Mouse (Mus musculus) neural tube, embryonic 13.5 days (tissue): Measurements from ENCODE around the gene Thoc3. TPM values are rescaled to one million over a fixed set of nuclear protein-coding genes. Genes with fewer than 3 reads are reported as not detected.

Experiments
- ATAC-seq: fragments of 200-750 bp; cut with Nextera tagmentation; 2 replicates; pipeline ENCODE4 v1.8.0; 2017; ENCODE audit warnings: low read depth, mild to moderate bottlenecking, moderate TSS enrichment, moderate library complexity
- H3K27ac ChIP-seq: fragments of 300-500 bp; sonication (generic); replicated peaks from 2 replicates; pipeline ENCODE4 v1.5.1; 2015; ENCODE audit warnings: moderate library complexity, mild to moderate bottlenecking, inconsistent platforms
- H3K27me3 ChIP-seq: fragments of 300-500 bp; sonication (generic); 2 replicates; pipeline ENCODE4 v1.6.1; 2015; ENCODE audit warnings: mild to moderate bottlenecking, inconsistent platforms
- H3K36me3 ChIP-seq: fragments of 300-500 bp; sonication (generic); 2 replicates; pipeline ENCODE4 v1.6.1; 2015; ENCODE audit warnings: mild to moderate bottlenecking, inconsistent platforms
- H3K4me1 ChIP-seq: fragments of 300-500 bp; sonication (generic); replicated peaks from 2 replicates; pipeline ENCODE4 v1.6.1; 2015; ENCODE audit warnings: inconsistent platforms
- H3K4me2 ChIP-seq: fragments of 300-500 bp; sonication (generic); 2 replicates; pipeline ENCODE4 v1.6.1; 2015; ENCODE audit warnings: inconsistent platforms, mild to moderate bottlenecking, moderate library complexity
- H3K4me3 ChIP-seq: fragments of 300-500 bp; sonication (generic); 2 replicates; pipeline ENCODE4 v1.5.1; 2015; ENCODE audit warnings: mild to moderate bottlenecking, inconsistent platforms
- H3K9ac ChIP-seq: fragments of 300-500 bp; sonication (generic); 2 replicates; pipeline ENCODE4 v1.6.1; 2015; ENCODE audit warnings: moderate library complexity, mild to moderate bottlenecking, inconsistent platforms
- H3K9me3 ChIP-seq: fragments of 300-500 bp; sonication (generic); 2 replicates; pipeline ENCODE4 v1.6.1; 2016; ENCODE audit warnings: inconsistent platforms
- WGBS: fragments of 180-500 bp; shearing (Covaris S2); methylation state at CpG from one replicate; pipeline ENCODE4 v1.1.7; 2015; 5-methylcytosine and 5-hydroxymethylcytosine counted together
- polyA plus RNA-seq: library from polyadenylated mRNA; unstranded; fragments of >200 nt; fragmentation: Nextera tagmentation; extraction: Ambion mirVana; gene quantifications from 2 replicates; pipeline ENCODE4 v1.2.1, GENCODE M21; 2015

Gene Thoc3
- polyA plus RNA-seq, 1 experiment from 2014 or later = 89.6 TPM

DNA sequence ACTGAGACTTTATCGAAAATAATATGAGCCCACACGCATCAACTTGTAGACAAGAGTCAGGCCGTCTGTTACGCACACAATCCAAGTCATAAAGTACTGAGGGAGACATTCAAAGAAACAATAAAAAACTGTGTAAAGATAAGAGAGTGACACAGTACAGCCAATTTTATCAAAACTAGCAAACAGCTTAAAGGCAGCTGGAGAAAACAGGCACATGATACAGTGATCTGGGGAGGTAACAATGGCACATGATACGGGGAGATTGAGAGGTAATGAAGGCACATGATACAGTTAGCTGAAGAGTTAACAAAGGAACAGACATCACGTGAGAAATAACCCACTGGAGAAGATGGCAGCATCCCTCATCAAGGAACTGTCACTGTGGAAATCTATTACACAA, 31.6 kb downstream of the Thoc3 start:
- Histone ChIP-seq H3K27me3 (no peaks in the 10 kb centered on the region), H3K4me1 (no peaks in the 10 kb centered on the region), H3K4me3 (no peak overlapping the region), H3K4me2 (no peak overlapping the region), H3K9ac (no peak overlapping the region), H3K27ac (no peak overlapping the region), H3K36me3 (no peaks in the 10 kb centered on the region), H3K9me3 (no peaks in the 10 kb centered on the region)
- WGBS = 88% methylated on average over 6 of the region's 6 CpGs
- no peak for ATAC-seq

DNA sequence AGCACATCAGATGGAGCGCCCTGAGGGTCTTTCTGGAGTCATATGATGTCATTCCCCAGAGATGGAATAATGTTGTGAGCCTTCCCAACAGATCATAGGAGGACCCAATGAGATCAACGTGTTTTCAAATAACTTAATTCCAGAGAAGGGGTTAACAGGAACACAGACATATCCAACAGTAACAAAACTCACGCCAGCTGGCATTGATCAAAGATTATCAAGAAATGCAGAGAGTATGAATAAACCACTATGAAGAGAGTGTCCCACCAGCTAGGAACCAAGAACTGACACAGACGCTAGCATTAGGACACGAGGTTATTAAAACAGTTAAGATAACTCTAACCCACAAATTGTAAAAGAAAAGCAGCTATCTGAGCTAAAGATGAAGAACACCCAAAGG, 32.0 kb downstream of the Thoc3 start:
- H3K9ac ChIP-seq = no peak overlapping the region
- 85% methylated on average over 5 of the region's 5 CpGs for WGBS

DNA sequence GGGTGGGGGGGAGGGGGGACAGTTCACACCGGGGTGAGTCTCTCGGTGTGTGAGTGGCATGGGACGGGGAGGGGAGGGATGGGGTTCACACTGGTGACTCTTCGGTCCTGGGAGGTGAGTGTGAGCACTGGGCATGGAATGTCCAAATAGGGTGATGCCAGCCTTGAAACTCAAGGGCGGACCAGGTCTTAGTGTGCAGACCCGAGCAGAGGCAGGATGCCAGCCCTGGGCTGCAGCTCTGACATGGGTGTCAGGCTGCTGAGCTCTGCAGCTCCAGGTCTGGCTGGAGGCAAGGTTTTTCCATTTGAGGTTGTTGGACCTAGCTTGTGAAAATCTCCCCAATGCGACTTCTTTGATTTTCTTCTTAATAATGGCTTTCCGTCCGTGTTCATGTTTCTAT, 37.5 kb downstream of the Thoc3 start:
- ATAC-seq = no peak
- H3K36me3 ChIP-seq = no peaks in the 10 kb centered on the region
- H3K4me1 ChIP-seq = no peaks in the 10 kb centered on the region
- H3K4me3 ChIP-seq = no peak overlapping the region
- no peaks in the 10 kb centered on the region for H3K9me3 ChIP-seq
- whole genome bisulfite sequencing = 82% methylated on average over 9 of the region's 9 CpGs
- H3K4me2 ChIP-seq = no peak overlapping the region
- no peak overlapping the region for H3K27ac ChIP-seq
- no peak overlapping the region for H3K9ac ChIP-seq
- H3K27me3 ChIP-seq = no peaks in the 10 kb centered on the region

More for the DNA sequence above, 32.0 kb downstream of the Thoc3 start:
- H3K4me3 ChIP-seq = no peak overlapping the region
- no peaks in the 10 kb centered on the region for H3K4me1 ChIP-seq
- H3K27ac ChIP-seq = no peak overlapping the region
- H3K9me3 ChIP-seq = no peaks in the 10 kb centered on the region
- no peak overlapping the region for H3K4me2 ChIP-seq
- no peak for ATAC-seq
- H3K27me3 ChIP-seq = no peaks in the 10 kb centered on the region
- H3K36me3 ChIP-seq = no peaks in the 10 kb centered on the region

DNA sequence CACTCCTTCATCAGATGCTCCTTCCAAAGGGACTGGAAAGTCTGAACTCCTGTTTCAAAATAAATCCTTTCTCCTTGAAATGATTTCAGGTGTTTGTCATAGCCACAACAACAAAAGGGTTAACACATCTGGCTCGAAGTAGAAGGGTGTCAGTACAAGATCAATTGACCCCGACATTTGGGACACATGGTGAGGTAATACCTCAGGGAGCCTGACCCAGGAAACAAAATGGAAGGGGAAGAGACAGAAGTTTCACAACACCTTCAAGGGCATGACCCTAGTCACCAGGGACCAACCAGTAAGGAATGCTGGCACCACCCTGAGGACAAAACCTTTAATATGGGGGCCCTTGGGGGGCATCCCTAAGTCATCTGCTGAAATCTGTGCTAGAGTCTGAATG, 38.6 kb downstream of the Thoc3 start:
- Histone ChIP-seq H3K27ac (no peak overlapping the region), H3K27me3 (no peaks in the 10 kb centered on the region), H3K9ac (no peak overlapping the region), H3K36me3 (no peaks in the 10 kb centered on the region), H3K4me1 (peaks cover 6% of the 10 kb centered on the region), H3K4me2 (no peak overlapping the region), H3K9me3 (no peaks in the 10 kb centered on the region), H3K4me3 (no peak overlapping the region)
- no peak for ATAC-seq
- 62% methylated on average over 2 of the region's 2 CpGs for WGBS

DNA sequence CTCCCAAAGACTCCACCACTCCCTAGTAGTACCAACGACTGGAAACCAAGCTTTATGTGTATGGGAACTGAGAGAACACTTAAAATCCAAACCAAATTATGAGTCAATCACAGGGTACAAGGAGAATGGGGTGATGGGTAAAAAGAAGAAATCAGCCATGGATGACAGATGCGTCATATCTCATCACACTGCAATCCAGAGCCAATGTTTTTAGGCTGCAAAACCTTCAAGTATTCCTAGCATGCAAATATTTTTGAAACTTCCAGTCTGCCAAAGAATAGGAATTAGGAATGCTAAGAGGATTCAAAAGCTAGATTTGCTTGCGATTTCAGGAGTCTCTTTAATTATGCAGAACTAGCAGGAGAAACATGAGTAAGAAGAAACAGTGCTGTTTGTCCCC, 39.9 kb downstream of the Thoc3 start:
- no peak overlapping the region for H3K4me3 ChIP-seq
- no peaks in the 10 kb centered on the region for H3K36me3 ChIP-seq
- H3K27me3 ChIP-seq = no peaks in the 10 kb centered on the region
- WGBS = 79% methylated on average over 3 of the region's 3 CpGs
- H3K9ac ChIP-seq = no peak overlapping the region
- H3K9me3 ChIP-seq = no peaks in the 10 kb centered on the region
- H3K27ac ChIP-seq = no peak overlapping the region
- H3K4me1 ChIP-seq = peaks cover 18% of the 10 kb centered on the region
- ATAC-seq = no peak
- H3K4me2 ChIP-seq = no peak overlapping the region

DNA sequence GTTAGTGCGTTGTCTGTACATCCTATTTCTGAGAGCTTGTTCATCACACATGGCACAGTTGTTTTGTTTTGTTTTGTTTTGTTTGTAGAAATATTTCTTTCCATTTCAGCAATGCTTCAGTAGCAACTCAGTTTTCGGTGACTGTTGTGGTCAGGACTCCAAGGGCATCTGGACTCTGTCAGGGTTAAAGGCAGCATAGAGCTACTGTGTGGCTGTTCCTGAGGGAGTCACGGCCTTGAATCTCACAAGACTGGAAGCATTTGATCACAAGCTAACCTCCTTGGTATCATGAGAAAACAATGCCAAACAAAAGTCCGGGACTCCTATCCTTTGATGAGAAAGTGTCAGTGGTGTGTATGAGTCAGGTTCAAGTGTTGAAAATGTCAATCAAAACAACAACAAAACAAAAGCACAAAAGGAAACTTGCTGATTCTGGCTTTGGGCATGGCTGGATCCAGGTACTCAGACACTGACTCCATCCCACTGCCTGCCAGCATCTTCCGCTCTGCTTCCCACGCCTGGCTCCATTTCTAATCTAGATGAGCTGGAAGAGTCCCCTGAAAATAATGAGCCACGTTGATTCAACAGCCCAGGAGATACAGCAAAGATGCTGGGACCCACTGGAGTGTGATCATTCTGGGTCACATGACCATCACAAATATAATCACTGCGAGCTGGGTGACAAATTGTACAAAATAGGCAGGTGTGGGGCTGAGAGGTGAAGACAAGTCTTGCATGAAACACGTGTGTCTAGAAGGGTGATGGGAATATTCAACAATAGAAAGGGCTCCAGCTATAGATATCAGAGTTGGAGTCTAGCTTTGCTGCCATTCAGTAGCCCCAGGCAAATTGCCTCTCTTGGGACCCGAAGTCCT, 41.6 kb downstream of the Thoc3 start:
- ATAC-seq = no peak
- H3K4me2 ChIP-seq = no peak overlapping the region
- H3K9ac ChIP-seq = no peak overlapping the region
- H3K27me3 ChIP-seq = no peaks in the 10 kb centered on the region
- H3K27ac ChIP-seq = no peak overlapping the region
- no peaks in the 10 kb centered on the region for H3K36me3 ChIP-seq
- H3K4me1 ChIP-seq = peaks cover 19% of the 10 kb centered on the region
- H3K4me3 ChIP-seq = no peak overlapping the region
- H3K9me3 ChIP-seq = no peaks in the 10 kb centered on the region
- WGBS = 79% methylated on average over 10 of the region's 10 CpGs

DNA sequence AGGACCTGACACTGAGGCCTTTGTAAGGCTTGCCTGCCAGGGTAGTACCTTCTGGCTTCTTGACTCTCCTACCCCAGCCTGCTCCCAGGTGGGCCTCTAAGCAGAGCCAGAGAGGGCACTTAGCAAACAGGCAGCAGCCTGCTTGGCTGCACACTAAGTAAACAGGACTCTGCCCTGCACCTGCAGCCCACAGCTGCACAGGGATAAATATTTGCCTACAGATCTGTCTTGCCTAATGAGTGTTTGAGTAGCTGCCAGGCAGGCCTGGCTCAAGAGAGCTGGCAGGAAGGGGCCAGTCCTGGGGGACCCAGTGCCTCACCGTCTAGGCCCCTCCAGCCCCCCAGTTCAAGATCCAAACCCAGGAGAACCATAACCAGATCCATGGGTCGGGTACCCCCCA, 43.4 kb downstream of the Thoc3 start:
- Histone ChIP-seq H3K4me3 (no peak overlapping the region), H3K36me3 (no peaks in the 10 kb centered on the region), H3K9me3 (no peaks in the 10 kb centered on the region), H3K4me1 (peaks cover 20% of the 10 kb centered on the region), H3K27me3 (no peaks in the 10 kb centered on the region), H3K27ac (peak overlapping the region; percentile 69), H3K9ac (no peak overlapping the region), H3K4me2 (no peak overlapping the region)
- 43% methylated on average over 2 of the region's 2 CpGs for WGBS
- peak; percentile 78 for ATAC-seq

DNA sequence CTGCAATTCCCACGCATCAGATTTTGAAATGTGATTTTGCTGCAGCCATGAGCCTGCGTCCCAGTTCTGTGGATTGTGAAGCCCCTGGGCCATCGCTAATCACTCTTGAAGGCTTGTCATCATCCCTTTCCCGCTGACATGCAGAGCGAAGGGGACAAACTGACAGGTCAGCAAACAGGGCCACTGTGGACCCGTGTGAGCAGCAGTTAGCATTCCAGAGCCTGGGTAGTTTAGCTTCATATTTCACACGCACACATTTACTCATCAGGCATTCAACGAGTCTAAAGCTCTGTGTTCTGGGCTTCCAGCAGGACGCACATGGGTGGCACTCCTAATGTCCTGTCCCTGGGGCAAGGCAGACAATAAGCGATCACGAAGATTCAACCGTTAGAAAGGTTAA, 48.4 kb downstream of the Thoc3 start:
- 66% methylated on average over 12 of the region's 12 CpGs for WGBS
- Histone ChIP-seq H3K4me1 (peaks cover 31% of the 10 kb centered on the region), H3K9me3 (no peaks in the 10 kb centered on the region), H3K27ac (no peak overlapping the region), H3K27me3 (no peaks in the 10 kb centered on the region), H3K9ac (no peak overlapping the region), H3K36me3 (no peaks in the 10 kb centered on the region), H3K4me2 (no peak overlapping the region), H3K4me3 (no peak overlapping the region)
- ATAC-seq = no peak

DNA sequence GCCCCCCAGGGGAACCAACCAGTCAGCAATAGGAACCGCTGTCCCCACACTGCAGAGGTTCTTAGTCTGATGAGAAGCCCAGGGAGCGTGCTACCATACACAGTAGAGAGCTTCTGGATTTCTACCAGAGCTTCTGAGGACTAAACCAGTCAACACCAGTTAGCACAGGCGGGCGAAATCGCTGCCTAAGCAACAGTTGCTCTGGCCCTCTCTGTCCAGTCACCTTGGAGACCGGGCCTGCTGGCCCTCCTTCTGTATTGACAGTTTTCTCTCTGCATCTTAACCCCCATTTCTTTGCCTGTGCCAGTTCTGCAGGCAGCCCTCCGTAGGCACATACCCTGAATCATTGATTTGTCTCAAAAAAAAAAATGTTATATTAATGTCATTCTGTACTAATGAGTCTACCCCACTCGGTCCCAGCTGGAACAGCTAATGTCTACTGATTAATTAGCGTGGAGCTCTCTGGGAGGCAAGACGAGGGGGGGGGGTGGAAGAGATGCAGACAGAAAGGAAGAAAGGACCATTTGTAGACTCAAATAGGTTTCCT, 49.8 kb downstream of the Thoc3 start:
- Histone ChIP-seq H3K9ac (no peak overlapping the region), H3K4me1 (peaks cover 18% of the 10 kb centered on the region), H3K27me3 (no peaks in the 10 kb centered on the region), H3K4me3 (no peak overlapping the region), H3K9me3 (no peaks in the 10 kb centered on the region), H3K4me2 (no peak overlapping the region), H3K36me3 (no peaks in the 10 kb centered on the region), H3K27ac (peak overlapping the region; percentile 52)
- WGBS = 52% methylated on average over 10 of the region's 10 CpGs
- ATAC-seq = peak; percentile 59; the same call in 1 of the 2 replicates

DNA sequence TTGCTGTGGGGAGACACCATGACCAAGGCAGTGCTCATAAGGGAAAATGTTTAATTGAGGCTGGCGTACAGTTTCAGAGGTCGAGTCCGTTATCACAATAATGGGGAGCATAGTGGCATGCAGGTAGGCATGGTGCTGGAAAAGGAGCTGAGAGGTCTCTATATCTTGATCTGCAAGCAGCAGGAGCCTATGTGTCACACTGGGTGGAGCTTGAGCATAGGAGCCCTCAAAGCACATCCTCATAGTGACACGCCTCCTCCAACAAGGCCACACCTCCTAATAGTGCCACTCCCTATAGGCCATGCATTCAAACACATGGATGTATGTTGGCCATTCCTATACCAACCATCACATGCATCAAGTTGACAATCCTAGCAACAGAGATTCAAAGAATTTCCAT, 53.6 kb downstream of the Thoc3 start:
- H3K4me1 ChIP-seq = peaks cover 26% of the 10 kb centered on the region
- no peak overlapping the region for H3K27ac ChIP-seq
- H3K36me3 ChIP-seq = no peaks in the 10 kb centered on the region
- ATAC-seq = no peak
- H3K4me2 ChIP-seq = no peak overlapping the region
- no peaks in the 10 kb centered on the region for H3K9me3 ChIP-seq
- 92% methylated on average over 4 of the region's 4 CpGs for WGBS
- H3K4me3 ChIP-seq = no peak overlapping the region
- no peaks in the 10 kb centered on the region for H3K27me3 ChIP-seq
- no peak overlapping the region for H3K9ac ChIP-seq

DNA sequence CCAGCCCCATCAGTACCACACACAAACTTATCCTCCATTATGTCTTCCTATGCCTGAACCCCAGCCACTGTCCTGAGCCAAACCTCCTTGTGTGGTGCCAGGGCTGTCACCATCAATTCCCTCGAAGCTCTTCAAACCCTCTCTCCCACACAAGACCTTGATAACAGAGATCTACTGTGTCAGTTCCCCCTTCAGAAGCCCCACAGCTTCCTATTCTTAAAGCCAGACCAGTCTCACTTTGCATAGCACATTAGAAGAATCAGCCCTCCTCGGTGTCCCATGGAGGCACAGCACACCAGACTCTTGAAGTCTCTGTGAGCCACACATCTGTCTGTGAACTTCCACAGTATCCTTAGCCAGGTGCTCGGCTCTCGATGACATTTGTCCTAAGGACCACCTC, 55.9 kb downstream of the Thoc3 start:
- H3K9me3 ChIP-seq = no peaks in the 10 kb centered on the region
- H3K4me1 ChIP-seq = peaks cover 13% of the 10 kb centered on the region; the same call in 1 of the 2 replicates
- H3K4me3 ChIP-seq = no peak overlapping the region
- H3K27ac ChIP-seq = no peak overlapping the region
- 87% methylated on average over 4 of the region's 4 CpGs for WGBS
- H3K36me3 ChIP-seq = no peaks in the 10 kb centered on the region
- no peaks in the 10 kb centered on the region for H3K27me3 ChIP-seq
- H3K9ac ChIP-seq = no peak overlapping the region
- ATAC-seq = no peak
- no peak overlapping the region for H3K4me2 ChIP-seq

DNA sequence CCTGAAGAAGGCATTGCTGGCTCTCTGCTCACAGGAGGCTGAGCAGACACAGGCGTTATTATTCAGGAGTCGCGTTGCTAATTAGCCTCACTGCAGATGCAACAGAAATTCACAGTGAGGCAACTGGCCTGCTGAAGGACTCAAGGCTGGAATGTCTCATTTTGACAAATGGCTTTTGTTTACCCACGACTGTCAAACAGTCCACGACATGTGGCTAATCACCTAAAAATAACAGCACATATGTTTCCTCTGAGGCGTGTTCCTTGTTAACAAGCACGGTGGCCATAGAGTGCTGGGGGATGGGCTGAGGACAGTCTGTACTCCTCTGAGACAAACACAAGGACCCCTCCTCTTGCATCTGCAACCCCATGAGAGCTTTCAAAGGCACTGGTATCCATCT, 56.4 kb downstream of the Thoc3 start:
- Histone ChIP-seq H3K4me2 (no peak overlapping the region), H3K36me3 (no peaks in the 10 kb centered on the region), H3K9ac (no peak overlapping the region), H3K4me1 (peaks cover 13% of the 10 kb centered on the region; the same call in 1 of the 2 replicates), H3K27ac (no peak overlapping the region), H3K4me3 (no peak overlapping the region), H3K9me3 (no peaks in the 10 kb centered on the region), H3K27me3 (no peaks in the 10 kb centered on the region)
- 9% methylated on average over 7 of the region's 7 CpGs for WGBS
- ATAC-seq = no peak

DNA sequence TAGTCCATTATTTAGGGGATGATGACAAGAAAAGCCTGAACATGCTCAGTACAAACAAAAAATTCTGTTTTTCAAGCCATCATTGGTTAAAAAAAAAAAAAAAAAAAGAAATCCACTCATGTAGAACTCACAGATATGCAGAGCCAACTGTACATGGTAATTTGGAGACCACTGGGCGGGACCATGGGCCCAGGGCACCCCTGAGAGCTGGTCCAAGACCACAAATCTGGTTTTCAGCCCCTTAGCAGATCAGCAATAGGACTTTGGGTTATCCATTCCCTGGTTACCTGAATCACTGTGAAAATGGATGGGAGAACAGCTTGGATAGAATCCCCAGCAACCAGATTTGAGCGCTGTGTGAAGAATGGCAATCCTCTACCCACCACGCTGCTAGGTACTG, 57.0 kb downstream of the Thoc3 start:
- Histone ChIP-seq H3K9ac (no peak overlapping the region), H3K4me2 (no peak overlapping the region), H3K27me3 (no peaks in the 10 kb centered on the region), H3K9me3 (no peaks in the 10 kb centered on the region), H3K27ac (no peak overlapping the region), H3K36me3 (no peaks in the 10 kb centered on the region), H3K4me1 (peaks cover 13% of the 10 kb centered on the region; the same call in 1 of the 2 replicates), H3K4me3 (no peak overlapping the region)
- no peak for ATAC-seq
- WGBS = 80% methylated on average over 3 of the region's 3 CpGs
